Mouse (Mus musculus) CH12.LX (cell line): ENCODE data around the gene Mkks. TPM values are rescaled to one million over a fixed set of nuclear protein-coding genes. Genes with fewer than 3 reads are reported as not detected.

Source experiments
- DNase-seq: peaks from one replicate; pipeline ENCODE4 v3.0.0-alpha.2; 2013; ENCODE audit errors: extremely low read depth
- H3K27ac ChIP-seq: 2 replicates; pipeline ENCODE4 v1.5.1; 2012; ENCODE audit warnings: low read depth, mild to moderate bottlenecking, control low read depth, moderate library complexity; ENCODE audit not compliant: insufficient read depth
- H3K27me3 ChIP-seq: replicated peaks from 2 replicates; pipeline ENCODE3; 2012; ENCODE audit warnings: inconsistent platforms
- H3K36me3 ChIP-seq, 2 experiments: replicated peaks in 1 of 2; 2 replicates each; pipeline versions ENCODE3 to v1.6.1; 2012; ENCODE audit warnings: inconsistent platforms in 1 of 2, low read length in 1 of 2, mild to moderate bottlenecking in 1 of 2, mixed read lengths in 1 of 2, moderate library complexity in 1 of 2; ENCODE audit not compliant: control insufficient read depth in 1 of 2, insufficient read depth in 1 of 2
- H3K4me1 ChIP-seq, 2 experiments: 2 replicates each; pipeline ENCODE4 v1.6.1; 2012; ENCODE audit warnings: inconsistent platforms in 1 of 2, moderate library complexity in 1 of 2; ENCODE audit not compliant: insufficient read depth in 2 of 2, control insufficient read depth in 1 of 2
- H3K4me2 ChIP-seq: 2 replicates; pipeline ENCODE4 v1.6.1; 2012; ENCODE audit warnings: low read depth, mild to moderate bottlenecking, control low read depth; ENCODE audit not compliant: poor library complexity, insufficient read depth, severe bottlenecking
- H3K4me3 ChIP-seq, 3 experiments: fragments of 150-350 bp in 1 of 3; sonication (generic) in 1 of 3; replicated peaks in 1 of 3; 2 replicates each; pipeline versions ENCODE3 to v1.5.1; 2011 to 2012; ENCODE audit warnings: low read depth in 2 of 3, low read length in 2 of 3, mild to moderate bottlenecking in 2 of 3, moderate library complexity in 2 of 3, control low read depth in 1 of 3, improper control_type of control experiment in 1 of 3, inconsistent platforms in 1 of 3, mixed read lengths in 1 of 3; ENCODE audit not compliant: poor library complexity in 1 of 3
- H3K79me2 ChIP-seq: replicated peaks from 2 replicates; pipeline ENCODE4 v1.6.1; 2012; ENCODE audit warnings: mild to moderate bottlenecking, moderate library complexity; ENCODE audit not compliant: control insufficient read depth, poor library complexity, insufficient read depth, severe bottlenecking; ENCODE audit errors: extremely low read depth
- H3K9ac ChIP-seq: 2 replicates; pipeline ENCODE4 v1.6.1; 2012; ENCODE audit warnings: low read depth, mild to moderate bottlenecking, control low read depth, moderate library complexity; ENCODE audit not compliant: insufficient read depth
- H3K9me3 ChIP-seq: replicated peaks from 2 replicates; pipeline ENCODE3; 2012; ENCODE audit warnings: low read length, inconsistent platforms, mixed read lengths
- BHLHE40 ChIP-seq: IDR thresholded peaks from 2 replicates; pipeline ENCODE4 v1.6.1; 2011; ENCODE audit warnings: mild to moderate bottlenecking, low read depth, low read length, improper control_type of control experiment
- CTCF ChIP-seq, 2 experiments: IDR thresholded peaks in 1 of 2; conservative IDR thresholded peaks in 1 of 2; 2 replicates each; pipeline ENCODE4 v1.5.1; 2011 to 2012; ENCODE audit warnings: low read depth in 2 of 2, low read length in 2 of 2, improper control_type of control experiment in 1 of 2, inconsistent platforms in 1 of 2, mild to moderate bottlenecking in 1 of 2, moderate library complexity in 1 of 2
- E2F4 ChIP-seq: IDR thresholded peaks from 2 replicates; pipeline ENCODE4 v1.6.1; 2011; ENCODE audit warnings: low read depth, low read length, improper control_type of control experiment; ENCODE audit not compliant: insufficient replicate concordance
- ETS1 ChIP-seq: conservative IDR thresholded peaks from 2 replicates; pipeline ENCODE4 v1.6.1; 2012; ENCODE audit warnings: low read depth, mild to moderate bottlenecking, inconsistent platforms, low read length, improper control_type of control experiment, moderate library complexity
- JUND ChIP-seq: conservative IDR thresholded peaks from 2 replicates; pipeline ENCODE4 v1.6.1; 2011; ENCODE audit warnings: low read depth, low read length, improper control_type of control experiment
- MAZ ChIP-seq: IDR thresholded peaks from 2 replicates; pipeline ENCODE4 v1.6.1; 2012; ENCODE audit warnings: low read depth, mild to moderate bottlenecking, inconsistent platforms, low read length, improper control_type of control experiment, moderate library complexity
- MXI1 ChIP-seq: IDR thresholded peaks from 2 replicates; pipeline ENCODE4 v1.6.1; 2011; ENCODE audit warnings: mild to moderate bottlenecking, low read depth, low read length, improper control_type of control experiment
- MYC ChIP-seq: IDR thresholded peaks from 2 replicates; pipeline ENCODE4 v1.6.1; 2011; ENCODE audit warnings: low read depth, mild to moderate bottlenecking, improper control_type of control experiment, low read length
- NELFE ChIP-seq: IDR thresholded peaks from 2 replicates; pipeline ENCODE4 v1.6.1; 2011; ENCODE audit warnings: low read depth, low read length, improper control_type of control experiment
- PAX5 ChIP-seq: IDR thresholded peaks from 2 replicates; pipeline ENCODE4 v1.6.1; 2012; ENCODE audit warnings: low read length, inconsistent platforms, mixed read lengths
- POLR2A ChIP-seq: IDR thresholded peaks from 2 replicates; pipeline ENCODE4 v1.6.1; 2011; ENCODE audit warnings: low read depth, mild to moderate bottlenecking, improper control_type of control experiment, low read length
- POLR2AphosphoS2 ChIP-seq: IDR thresholded peaks from 2 replicates; pipeline ENCODE4 v1.6.1; 2011; ENCODE audit warnings: low read depth, low read length, improper control_type of control experiment
- UBTF ChIP-seq: IDR thresholded peaks from 2 replicates; pipeline ENCODE4 v1.6.1; 2012; ENCODE audit warnings: low read depth, mild to moderate bottlenecking, inconsistent platforms, low read length, improper control_type of control experiment, moderate library complexity
- ZC3H11A ChIP-seq: IDR thresholded peaks from 2 replicates; pipeline ENCODE4 v1.6.1; 2012; ENCODE audit warnings: low read depth, mild to moderate bottlenecking, inconsistent platforms, low read length, improper control_type of control experiment
- ZMIZ1 ChIP-seq: IDR thresholded peaks from 2 replicates; pipeline ENCODE4 v1.6.1; 2012; ENCODE audit warnings: low read depth, mild to moderate bottlenecking, inconsistent platforms, low read length, improper control_type of control experiment
- ZNF384 ChIP-seq: IDR thresholded peaks from 2 replicates; pipeline ENCODE4 v1.6.1; 2012; ENCODE audit warnings: low read depth, low read length, improper control_type of control experiment, inconsistent platforms
- dilution Hi-C: fragments of 300-500 bp; cut with MboI; formaldehyde crosslinking; loops from 2 replicates; pipeline ENCODE4 v1.14.3; 2020; ENCODE audit warnings: low sequenced_read_pairs; ENCODE audit not compliant: extremely low pct_unique_long_range_greater_than_20kb, extremely low pct_ligation_motif_present
- in situ Hi-C: fragments of 300-500 bp; cut with MboI; formaldehyde crosslinking; loops from 3 replicates; pipeline ENCODE4 v1.14.3; 2019; ENCODE audit warnings: low sequenced_read_pairs, low pct_ligation_motif_present, low pct_unique_long_range_greater_than_20kb, mixed read lengths
- polyA plus RNA-seq: library from polyadenylated mRNA; unstranded; fragments of >175 nt; gene quantifications from 2 replicates; pipeline ENCODE4 v1.2.1, GENCODE M21; 2012; ENCODE audit warnings: low read depth; ENCODE audit not compliant: insufficient read length
- total RNA-seq, 2 experiments: library from RNA; depleted of rRNA; stranded (reverse); fragments of 300-350 nt in 1 of 2; fragments of >200 nt in 1 of 2; gene quantifications; 2 replicates each; pipeline ENCODE4 v1.2.3; 2012 to 2014

The Mkks gene
- total and polyA plus RNA-seq, 3 experiments, result 2.2 to 25.8 (median 5.8) TPM

DNA sequence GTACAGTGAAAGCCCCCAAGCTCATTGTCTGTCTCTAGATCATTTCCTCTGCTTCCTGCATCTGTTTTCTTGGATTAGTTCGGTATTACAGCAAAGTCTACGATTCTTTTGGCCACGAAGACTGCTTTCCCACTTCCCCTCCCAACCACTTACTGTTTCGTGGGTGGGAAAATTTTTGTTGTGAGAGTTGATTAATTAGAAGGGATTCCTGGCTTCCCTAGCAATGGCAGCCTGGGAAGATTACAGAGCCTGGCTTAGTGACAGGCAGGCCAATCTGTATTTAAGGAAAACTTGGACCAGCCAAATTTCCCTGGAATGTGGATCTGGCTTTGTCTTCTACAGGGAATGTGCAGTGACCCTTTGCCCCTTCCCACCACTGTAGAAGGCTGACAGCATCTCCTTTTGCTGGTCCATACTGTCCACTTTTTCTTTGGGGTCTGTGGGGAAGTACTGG is 20.8 kb upstream of the Mkks start:
- H3K9me3 ChIP-seq, result no peaks in the 10 kb centered on the region
- H3K36me3 ChIP-seq, result peaks cover 0 to 16% of the 10 kb centered on the region in 2 experiments
- no peak overlapping the region for H3K4me2 ChIP-seq
- 0 out of 2 replicates have a peak, but pooled peaks cover 4% of the 10 kb centered on the region for H3K79me2 ChIP-seq
- no peaks in the 10 kb centered on the region for H3K27me3 ChIP-seq
- H3K4me3 ChIP-seq, result no peak overlapping the region
- peaks cover 0 to 11% of the 10 kb centered on the region in 2 experiments; a peak in 3 of 4 replicates for H3K4me1 ChIP-seq
- H3K27ac ChIP-seq, result no peak overlapping the region
- dilution Hi-C loops (no loop called here), in situ Hi-C loops (no loop called here)
- TF ChIP-seq JUND, result no peak
- H3K9ac ChIP-seq, result no peak overlapping the region
- DNase-seq, result no peak

DNA sequence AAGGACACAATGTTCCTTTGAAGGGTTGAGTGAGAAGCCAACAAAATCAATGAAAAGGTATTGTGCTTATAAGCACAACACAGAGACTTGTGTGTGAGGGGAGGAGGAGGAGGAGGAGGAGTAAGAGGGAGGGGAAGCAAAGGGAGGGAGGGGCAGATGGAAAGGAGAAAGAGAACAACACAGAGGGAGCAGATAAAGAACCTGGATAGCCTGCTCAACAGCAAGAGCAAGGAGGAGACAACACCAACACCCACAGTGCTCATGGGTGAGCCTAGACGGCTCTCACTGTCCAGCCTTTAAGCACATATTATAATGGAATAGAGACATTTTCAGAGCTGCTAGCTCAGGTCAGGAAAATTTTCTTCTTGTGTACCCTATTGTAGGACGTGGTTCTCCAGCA is 18.1 kb upstream of the Mkks start:
- Histone ChIP-seq H3K9me3 (no peaks in the 10 kb centered on the region), H3K27me3 (no peaks in the 10 kb centered on the region), H3K36me3 (peaks cover 5 to 22% of the 10 kb centered on the region in 2 experiments), H3K4me2 (no peak overlapping the region), H3K4me3 (no peak overlapping the region), H3K79me2 (no peaks in the 10 kb centered on the region), H3K4me1 (peaks cover 0 to 11% of the 10 kb centered on the region in 2 experiments; a peak in 3 of 4 replicates), H3K9ac (no peak overlapping the region), H3K27ac (no peak overlapping the region)
- dilution Hi-C loops, result no loop called here
- TF ChIP-seq BHLHE40 (no peak), POLR2AphosphoS2 (no peak), ETS1 (no peak), NELFE (no peak), MAZ (no peak), MYC (no peak), CTCF (conservative IDR thresholded peaks at IDR 0.05 in 1 of 2, IDR thresholded peaks at IDR 0.05 in 1 of 2; ENCODE audit: low read depth in 2 of 2, low read length in 2 of 2) (no peak)
- DNase-seq, result no peak
- in situ Hi-C loops, result no loop called here

DNA sequence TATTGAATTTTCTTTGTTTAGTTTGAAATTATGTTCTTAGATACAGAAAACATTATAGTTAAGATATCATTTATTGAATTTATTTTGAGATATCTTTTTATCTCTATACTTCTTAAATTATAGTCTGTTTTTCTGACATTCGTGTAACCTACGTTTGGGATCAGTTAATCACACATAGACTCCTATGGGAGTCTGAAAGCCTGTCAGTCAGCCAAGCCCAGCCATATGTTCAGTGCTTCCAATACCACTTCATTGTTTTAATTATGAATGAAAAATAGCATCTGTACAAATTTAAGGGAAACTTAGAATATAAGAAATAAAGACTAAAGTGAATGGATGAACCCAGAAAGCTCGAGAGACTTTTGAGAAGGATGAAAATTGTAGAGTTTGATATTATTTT is 17.4 kb upstream of the Mkks start:
- TF ChIP-seq ZC3H11A, result no peak
- TF ChIP-seq NELFE, result no peak
- TF ChIP-seq PAX5, result no peak
- no peak for TF ChIP-seq JUND
- TF ChIP-seq MXI1, result no peak
- TF ChIP-seq E2F4, result no peak
- TF ChIP-seq ETS1, result no peak
- no peak for TF ChIP-seq POLR2AphosphoS2
- no peak for TF ChIP-seq ZNF384
- TF ChIP-seq ZMIZ1, result no peak
- TF ChIP-seq UBTF, result no peak
- no peak for TF ChIP-seq POLR2A
- no peak for DNase-seq
- no peak overlapping the region for H3K27ac ChIP-seq
- peaks cover 5 to 20% of the 10 kb centered on the region in 2 experiments for H3K36me3 ChIP-seq
- no peak overlapping the region for H3K9ac ChIP-seq
- no peaks in the 10 kb centered on the region for H3K27me3 ChIP-seq
- in situ Hi-C loops (no loop called here), dilution Hi-C loops (no loop called here)
- no peaks in the 10 kb centered on the region for H3K9me3 ChIP-seq
- H3K4me1 ChIP-seq, result peaks cover 0 to 11% of the 10 kb centered on the region in 2 experiments; a peak in 3 of 4 replicates
- H3K79me2 ChIP-seq, result no peaks in the 10 kb centered on the region
- no peak overlapping the region for H3K4me2 ChIP-seq
- no peak overlapping the region for H3K4me3 ChIP-seq
